Mouse (Mus musculus): Measurements from ENCODE around the gene Pign. TPM values are rescaled to one million over a fixed set of nuclear protein-coding genes. Genes with fewer than 3 reads are reported as not detected.
A peak's percentile ranks its signal among the peaks of the same experiment; 100 is the strongest.

The Pign gene
- polyA plus RNA-seq, 1 experiment from 2014 or later = 18.1 TPM

- no peaks in the 10 kb centered on the region for H3K36me3 ChIP-seq
- peak overlapping the region; percentile 69 for H3K9ac ChIP-seq (replicated peaks)
- H3K4me1 ChIP-seq (replicated peaks) = peaks cover 12% of the 10 kb centered on the region
- H3K27me3 ChIP-seq = no peaks in the 10 kb centered on the region
- peak overlapping the region; percentile 94 for H3K4me3 ChIP-seq (replicated peaks)
- ATAC-seq (ENCODE audit: insufficient number of reproducible peaks, insufficient read depth, low FRiP score, low TSS enrichment, low read depth) = no peak
- peak overlapping the region; percentile 86 for H3K4me2 ChIP-seq
- H3K9me3 ChIP-seq = no peaks in the 10 kb centered on the region
- H3K27ac ChIP-seq = peak overlapping the region; percentile 76; the same call in 1 of the 2 replicates
- 10% methylated on average over 6 of the region's 6 CpGs for WGBS
Measured at GRCm38 (mm10) chr1:105662820-105663170, 682 bp downstream of the Pign start.

- peaks cover 6% of the 10 kb centered on the region for H3K4me1 ChIP-seq (replicated peaks)
- H3K4me2 ChIP-seq = no peak overlapping the region
- H3K27me3 ChIP-seq = no peaks in the 10 kb centered on the region
- H3K9ac ChIP-seq (replicated peaks) = no peak overlapping the region
- 20% methylated on average over 3 of the region's 3 CpGs for WGBS
- ATAC-seq (ENCODE audit: insufficient number of reproducible peaks, insufficient read depth, low FRiP score, low TSS enrichment, low read depth) = no peak
- H3K36me3 ChIP-seq = peaks cover 18% of the 10 kb centered on the region; the same call in 1 of the 2 replicates
- no peak overlapping the region for H3K27ac ChIP-seq
- H3K9me3 ChIP-seq = no peaks in the 10 kb centered on the region
- no peak overlapping the region for H3K4me3 ChIP-seq (replicated peaks)
Measured at GRCm38 (mm10) chr1:105660015-105660414, 3.5 kb downstream of the Pign start.

- Histone ChIP-seq H3K4me1 (replicated peaks) (no peaks in the 10 kb centered on the region), H3K9me3 (no peaks in the 10 kb centered on the region), H3K27me3 (no peaks in the 10 kb centered on the region), H3K4me2 (no peak overlapping the region), H3K4me3 (replicated peaks) (no peak overlapping the region), H3K27ac (no peak overlapping the region), H3K9ac (replicated peaks) (no peak overlapping the region), H3K36me3 (peaks cover 27% of the 10 kb centered on the region)
- WGBS = 90% methylated on average over 1 of the region's 1 CpGs
- no peak for ATAC-seq (ENCODE audit: insufficient number of reproducible peaks, insufficient read depth, low FRiP score, low TSS enrichment, low read depth)
Measured at GRCm38 (mm10) chr1:105653981-105654380, 9.5 kb downstream of the Pign start.

GRCm38 (mm10) chr1:105650650-105651049, 12.8 kb downstream of the Pign start:
- H3K4me3 ChIP-seq (replicated peaks) = no peak overlapping the region
- ATAC-seq (ENCODE audit: insufficient number of reproducible peaks, insufficient read depth, low FRiP score, low TSS enrichment, low read depth) = no peak
- H3K27me3 ChIP-seq = no peaks in the 10 kb centered on the region
- H3K4me2 ChIP-seq = no peak overlapping the region
- WGBS = 94% methylated on average over 1 of the region's 1 CpGs
- H3K36me3 ChIP-seq = peaks cover 28% of the 10 kb centered on the region
- H3K9ac ChIP-seq (replicated peaks) = no peak overlapping the region
- H3K27ac ChIP-seq = no peak overlapping the region
- no peaks in the 10 kb centered on the region for H3K9me3 ChIP-seq
- no peaks in the 10 kb centered on the region for H3K4me1 ChIP-seq (replicated peaks)

GRCm38 (mm10) chr1:105644093-105644492, 19.4 kb downstream of the Pign start:
- no peaks in the 10 kb centered on the region for H3K27me3 ChIP-seq
- no peak overlapping the region for H3K4me3 ChIP-seq (replicated peaks)
- H3K27ac ChIP-seq = no peak overlapping the region
- H3K9me3 ChIP-seq = no peaks in the 10 kb centered on the region
- no peak overlapping the region for H3K9ac ChIP-seq (replicated peaks)
- 86% methylated on average over 3 of the region's 3 CpGs for WGBS
- peaks cover 25% of the 10 kb centered on the region; the same call in 1 of the 2 replicates for H3K36me3 ChIP-seq
- no peak for ATAC-seq (ENCODE audit: insufficient number of reproducible peaks, insufficient read depth, low FRiP score, low TSS enrichment, low read depth)
- H3K4me2 ChIP-seq = no peak overlapping the region
- no peaks in the 10 kb centered on the region for H3K4me1 ChIP-seq (replicated peaks)

- no peak for ATAC-seq (ENCODE audit: insufficient number of reproducible peaks, insufficient read depth, low FRiP score, low TSS enrichment, low read depth)
- Histone ChIP-seq H3K27me3 (no peaks in the 10 kb centered on the region), H3K9ac (replicated peaks) (no peak overlapping the region), H3K27ac (no peak overlapping the region), H3K4me2 (no peak overlapping the region), H3K36me3 (peaks cover 4% of the 10 kb centered on the region; the same call in 1 of the 2 replicates), H3K4me1 (replicated peaks) (no peaks in the 10 kb centered on the region), H3K4me3 (replicated peaks) (no peak overlapping the region), H3K9me3 (no peaks in the 10 kb centered on the region)
- WGBS = 47% methylated on average over 3 of the region's 3 CpGs
Measured at GRCm38 (mm10) chr1:105630481-105630880, 33.0 kb downstream of the Pign start.

GRCm38 (mm10) chr1:105589673-105590072, 73.8 kb downstream of the Pign start:
- H3K9me3 ChIP-seq = no peaks in the 10 kb centered on the region
- no peaks in the 10 kb centered on the region for H3K4me1 ChIP-seq (replicated peaks)
- 44% methylated on average over 2 of the region's 2 CpGs for WGBS
- no peak overlapping the region for H3K4me2 ChIP-seq
- no peak overlapping the region for H3K27ac ChIP-seq
- no peak for ATAC-seq (ENCODE audit: insufficient number of reproducible peaks, insufficient read depth, low FRiP score, low TSS enrichment, low read depth)
- H3K36me3 ChIP-seq = peaks cover 15% of the 10 kb centered on the region; the same call in 1 of the 2 replicates
- no peak overlapping the region for H3K9ac ChIP-seq (replicated peaks)
- H3K4me3 ChIP-seq (replicated peaks) = no peak overlapping the region
- H3K27me3 ChIP-seq = no peaks in the 10 kb centered on the region

GRCm38 (mm10) chr1:105588697-105589096, 74.8 kb downstream of the Pign start:
- Histone ChIP-seq H3K9ac (replicated peaks) (no peak overlapping the region), H3K36me3 (peaks cover 19% of the 10 kb centered on the region; the same call in 1 of the 2 replicates), H3K4me2 (no peak overlapping the region), H3K9me3 (no peaks in the 10 kb centered on the region), H3K4me3 (replicated peaks) (no peak overlapping the region), H3K27ac (no peak overlapping the region), H3K27me3 (no peaks in the 10 kb centered on the region), H3K4me1 (replicated peaks) (no peaks in the 10 kb centered on the region)
- ATAC-seq (ENCODE audit: insufficient number of reproducible peaks, insufficient read depth, low FRiP score, low TSS enrichment, low read depth) = no peak
- WGBS = 80% methylated on average over 5 of the region's 5 CpGs

GRCm38 (mm10) chr1:105582800-105583199, 80.7 kb downstream of the Pign start:
- Histone ChIP-seq H3K4me1 (replicated peaks) (no peaks in the 10 kb centered on the region), H3K9me3 (no peaks in the 10 kb centered on the region), H3K4me3 (replicated peaks) (no peak overlapping the region), H3K27ac (no peak overlapping the region), H3K4me2 (no peak overlapping the region), H3K9ac (replicated peaks) (no peak overlapping the region), H3K27me3 (no peaks in the 10 kb centered on the region), H3K36me3 (peaks cover 39% of the 10 kb centered on the region; the same call in 1 of the 2 replicates)
- ATAC-seq (ENCODE audit: insufficient number of reproducible peaks, insufficient read depth, low FRiP score, low TSS enrichment, low read depth) = no peak
- WGBS = 85% methylated on average over 1 of the region's 1 CpGs

- no peak overlapping the region for H3K9ac ChIP-seq (replicated peaks)
- H3K9me3 ChIP-seq = no peaks in the 10 kb centered on the region
- ATAC-seq (ENCODE audit: insufficient number of reproducible peaks, insufficient read depth, low FRiP score, low TSS enrichment, low read depth) = no peak
- no peak overlapping the region for H3K27ac ChIP-seq
- WGBS = 88% methylated on average over 2 of the region's 2 CpGs
- peaks cover 35% of the 10 kb centered on the region; the same call in 1 of the 2 replicates for H3K36me3 ChIP-seq
- no peaks in the 10 kb centered on the region for H3K27me3 ChIP-seq
- no peaks in the 10 kb centered on the region for H3K4me1 ChIP-seq (replicated peaks)
- H3K4me2 ChIP-seq = no peak overlapping the region
- no peak overlapping the region for H3K4me3 ChIP-seq (replicated peaks)
Measured at GRCm38 (mm10) chr1:105580909-105581308, 82.6 kb downstream of the Pign start.

GRCm38 (mm10) chr1:105566051-105566450, 97.4 kb downstream of the Pign start:
- Histone ChIP-seq H3K9ac (replicated peaks) (no peak overlapping the region), H3K27me3 (no peaks in the 10 kb centered on the region), H3K4me1 (replicated peaks) (no peaks in the 10 kb centered on the region), H3K9me3 (no peaks in the 10 kb centered on the region), H3K4me2 (no peak overlapping the region), H3K27ac (no peak overlapping the region), H3K36me3 (peaks cover 13% of the 10 kb centered on the region; the same call in 1 of the 2 replicates), H3K4me3 (replicated peaks) (no peak overlapping the region)
- ATAC-seq (ENCODE audit: insufficient number of reproducible peaks, insufficient read depth, low FRiP score, low TSS enrichment, low read depth) = no peak
- 83% methylated on average over 3 of the region's 3 CpGs for WGBS

GRCm38 (mm10) chr1:105564289-105564688, 99.2 kb downstream of the Pign start:
- Histone ChIP-seq H3K4me1 (replicated peaks) (peaks cover 8% of the 10 kb centered on the region; the same call in 1 of the 2 replicates), H3K9ac (replicated peaks) (no peak overlapping the region), H3K4me3 (replicated peaks) (no peak overlapping the region), H3K36me3 (peaks cover 13% of the 10 kb centered on the region; the same call in 1 of the 2 replicates), H3K4me2 (no peak overlapping the region), H3K27ac (no peak overlapping the region), H3K27me3 (no peaks in the 10 kb centered on the region), H3K9me3 (no peaks in the 10 kb centered on the region)
- 86% methylated on average over 1 of the region's 1 CpGs for WGBS
- ATAC-seq (ENCODE audit: insufficient number of reproducible peaks, insufficient read depth, low FRiP score, low TSS enrichment, low read depth) = no peak
